Mouse (Mus musculus) layer of hippocampus, adult 9-10 months (tissue): ENCODE measurements around the gene Cln5.

Experiments used
- DNase-seq: peaks from one replicate; pipeline ENCODE4 v3.0.0; 2022; ENCODE audit warnings: low spot score

Cln5 gene

DNA sequence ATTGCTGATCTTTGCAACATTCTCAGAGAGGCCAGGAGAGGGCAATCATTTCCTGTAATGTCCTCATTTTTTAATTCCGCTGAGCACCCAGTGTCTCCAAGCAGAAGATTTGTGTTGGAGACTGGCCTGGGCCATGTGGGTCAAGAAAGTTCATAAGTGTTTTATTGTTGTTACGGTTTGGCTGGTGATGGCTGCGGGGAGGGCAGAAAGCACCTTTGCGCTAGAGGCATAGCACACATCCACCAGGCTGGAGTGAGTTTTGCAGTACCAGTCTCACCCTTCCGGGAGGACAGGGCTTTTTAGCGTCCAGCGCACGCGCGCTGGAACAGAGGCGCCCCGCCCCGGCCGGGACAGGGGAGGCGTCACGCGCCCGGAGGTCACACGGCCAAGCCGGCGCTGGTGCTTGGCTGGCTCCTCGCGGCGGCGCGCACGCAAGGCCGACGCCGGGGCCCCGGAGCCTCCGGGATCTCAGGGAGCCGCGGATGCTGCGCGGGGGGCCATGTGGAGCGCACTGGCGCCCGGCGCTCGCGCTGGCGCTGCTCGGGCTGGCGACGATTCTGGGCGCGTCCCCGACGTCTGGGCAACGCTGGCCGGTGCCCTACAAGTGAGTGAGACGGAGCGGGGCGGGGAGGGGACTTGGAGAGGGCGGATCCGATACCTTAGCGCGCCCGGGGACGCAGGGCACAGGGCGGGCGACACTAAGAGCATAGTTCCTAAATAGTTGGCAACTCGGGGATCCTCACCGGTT lies at the start of gene Cln5:
Gene Cln5, plus strand, starts transcription at position 353 of the 748 bp plus-strand sequence.
- DNase-seq: peak; percentile 66

DNA sequence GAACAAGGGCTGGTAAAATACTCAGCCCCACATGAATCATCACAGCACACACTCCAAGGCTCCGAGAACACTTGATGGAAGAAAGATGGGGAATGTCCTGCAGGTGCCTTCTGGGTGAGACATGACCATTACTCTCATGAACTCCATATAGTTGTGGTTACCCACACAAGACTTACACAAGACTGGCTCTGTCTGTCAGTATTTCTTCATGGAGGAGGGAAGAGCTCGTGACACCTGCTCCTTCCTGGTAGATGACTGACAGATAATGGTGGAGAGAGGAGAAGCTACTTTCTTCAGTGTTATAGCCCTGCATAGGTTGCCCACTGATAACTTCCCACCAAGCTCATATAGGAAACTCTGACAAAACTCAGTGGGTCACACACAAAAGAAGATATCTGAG lies 40.8 kb upstream of the Cln5 start:
- DNase-seq: no peak

DNA sequence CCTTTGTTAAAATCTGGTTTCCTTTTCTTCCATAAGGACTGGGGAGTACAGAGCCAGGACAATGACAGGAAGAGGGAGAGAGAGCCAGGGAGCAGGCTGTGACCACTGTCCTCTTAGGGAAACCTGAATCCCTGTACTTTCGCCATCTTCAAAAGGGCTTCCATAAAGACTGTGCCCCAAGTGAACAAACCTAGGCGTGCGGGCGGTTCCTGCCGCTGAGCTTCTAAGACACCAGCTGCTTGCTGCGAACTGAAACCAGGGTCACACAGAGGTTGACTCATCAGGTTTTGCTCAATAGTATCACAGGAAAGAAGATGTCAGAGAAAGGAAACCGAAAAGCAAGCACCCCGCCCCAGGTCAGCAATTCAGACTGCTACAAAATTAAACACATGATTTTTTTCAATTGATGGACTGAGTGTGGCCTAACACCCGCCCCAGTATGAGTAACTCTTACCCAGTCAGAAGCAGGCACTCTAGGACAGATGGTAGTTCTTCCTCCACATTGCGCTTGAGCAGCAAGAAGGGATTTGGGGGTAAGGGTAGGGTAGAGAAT lies 36.7 kb upstream of the Cln5 start:
- DNase-seq: no peak

DNA sequence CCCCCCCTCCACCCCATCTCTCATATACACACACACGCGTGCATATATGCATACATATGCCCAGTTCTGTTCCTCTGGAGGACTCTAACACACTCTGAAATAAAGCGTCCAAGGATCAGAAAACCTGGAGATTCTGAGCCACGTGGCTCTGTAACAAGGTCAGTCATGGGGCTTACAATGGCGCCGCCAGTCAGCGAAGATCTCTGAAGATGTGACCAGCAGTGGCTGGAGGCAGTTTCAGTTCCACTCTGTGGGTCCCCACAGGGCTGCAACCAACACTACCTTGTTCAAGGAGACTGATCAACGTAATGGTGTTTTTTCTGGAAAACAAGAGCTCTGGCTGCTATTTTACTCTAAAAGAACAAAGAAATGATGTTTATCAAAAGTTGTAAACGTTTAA lies 35.9 kb upstream of the Cln5 start:
- DNase-seq: no peak

DNA sequence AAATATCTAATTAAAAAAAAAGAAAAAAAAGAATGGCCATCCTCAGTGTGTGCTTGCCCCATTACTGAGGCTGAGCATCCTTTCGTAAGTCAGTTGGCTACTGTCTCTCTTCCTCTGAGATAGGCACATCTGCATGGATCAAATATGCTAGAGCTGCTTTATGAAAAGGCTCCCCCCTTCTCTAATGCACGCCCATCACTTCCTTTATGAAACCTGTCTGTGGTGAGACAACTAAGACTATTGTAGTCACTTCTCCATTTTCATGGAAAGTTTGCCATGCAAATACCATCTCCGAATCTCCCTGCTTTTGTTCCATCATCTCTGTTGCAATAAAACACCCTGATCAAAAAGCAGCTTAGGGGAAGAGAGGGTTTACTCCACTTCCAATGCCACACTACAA lies 33.0 kb upstream of the Cln5 start:
- no peak for DNase-seq

DNA sequence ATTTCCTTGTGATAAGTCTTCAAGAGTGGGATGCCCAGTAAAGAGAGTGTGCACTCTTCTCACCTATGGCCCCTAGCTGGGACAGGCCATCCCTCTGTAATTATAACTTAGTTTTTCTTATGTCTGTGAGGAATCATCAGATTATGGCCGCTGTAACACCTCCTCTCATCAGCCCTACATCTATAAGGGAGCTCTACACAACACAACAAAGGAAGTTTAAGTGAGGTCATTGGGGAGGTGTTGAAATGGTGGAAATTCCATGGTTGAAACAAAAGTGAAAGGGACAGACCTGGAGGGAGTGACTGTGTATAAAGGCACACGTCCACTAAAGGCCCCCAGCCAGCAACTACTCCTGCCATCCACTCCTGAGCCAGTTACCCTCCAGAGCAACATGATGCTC lies 23.3 kb upstream of the Cln5 start, which contains the start of gene Acod1:
Gene Acod1, plus strand, starts transcription at position 301 of the 400 bp plus-strand sequence.
- no peak for DNase-seq

DNA sequence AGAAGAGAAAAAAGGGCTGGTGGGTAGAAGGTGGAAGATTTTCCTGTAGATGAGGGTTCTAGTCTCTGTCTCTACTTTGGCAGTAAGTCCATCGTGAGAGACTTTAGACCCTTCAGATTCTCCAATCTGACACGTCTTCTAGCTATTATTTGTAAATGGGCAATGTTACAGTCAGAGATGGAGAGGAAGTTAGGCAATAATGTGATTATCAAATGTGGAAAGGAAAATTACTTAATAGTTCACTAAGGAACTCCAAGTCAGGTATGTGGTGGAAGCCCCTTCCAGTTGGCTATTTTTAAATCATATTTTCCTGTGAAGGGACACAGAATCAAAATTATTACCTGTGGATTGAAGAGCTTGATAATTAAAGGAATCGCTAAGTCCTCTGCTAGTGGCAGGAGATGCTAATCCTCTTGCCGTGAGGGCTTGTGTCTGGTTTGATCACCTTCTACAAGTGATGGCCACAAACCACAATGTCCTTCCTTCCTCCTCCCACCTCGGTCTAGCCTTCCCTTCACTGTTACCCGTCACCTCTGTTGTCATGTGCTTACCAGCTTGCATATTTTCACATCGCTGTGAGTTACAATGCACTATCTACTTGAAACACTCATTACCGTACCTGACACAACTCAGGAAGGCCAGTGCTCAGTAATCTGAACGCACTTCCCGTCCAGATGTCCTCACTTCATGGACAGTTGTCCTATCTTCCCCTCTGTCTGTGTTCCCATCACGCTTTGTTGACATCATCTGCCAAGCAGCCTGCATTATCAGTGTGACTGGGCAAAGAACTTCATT lies 21.5 kb upstream of the Cln5 start:
- no peak for DNase-seq

DNA sequence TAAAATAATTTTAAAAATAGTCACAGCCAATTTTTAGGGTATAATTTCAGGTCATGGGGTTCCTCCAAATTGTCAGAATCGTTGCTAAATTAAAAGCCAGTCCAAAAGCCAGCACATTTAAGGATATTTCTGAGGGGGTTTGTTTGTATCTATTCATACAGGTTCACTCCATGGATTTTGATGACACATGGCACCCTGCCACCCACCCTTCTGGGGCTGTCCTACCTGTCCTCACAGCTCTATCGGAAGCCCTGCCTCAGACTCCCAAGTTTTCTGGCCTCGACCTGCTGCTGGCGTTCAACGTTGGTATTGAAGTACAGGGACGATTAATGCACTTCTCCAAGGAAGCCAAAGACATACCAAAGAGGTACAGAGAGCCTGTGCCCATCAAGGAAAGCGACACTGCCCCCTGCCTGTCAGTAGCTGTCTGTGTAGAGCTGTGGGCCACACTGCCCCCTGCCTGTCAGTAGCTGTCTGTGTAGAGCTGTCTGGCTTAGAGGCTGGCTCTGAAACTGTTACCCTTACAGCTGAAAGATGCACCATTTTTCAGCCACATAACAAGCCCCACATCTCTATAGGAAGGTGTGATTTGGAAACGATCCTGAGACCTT lies 18.8 kb upstream of the Cln5 start:
- peak; percentile 55 for DNase-seq

DNA sequence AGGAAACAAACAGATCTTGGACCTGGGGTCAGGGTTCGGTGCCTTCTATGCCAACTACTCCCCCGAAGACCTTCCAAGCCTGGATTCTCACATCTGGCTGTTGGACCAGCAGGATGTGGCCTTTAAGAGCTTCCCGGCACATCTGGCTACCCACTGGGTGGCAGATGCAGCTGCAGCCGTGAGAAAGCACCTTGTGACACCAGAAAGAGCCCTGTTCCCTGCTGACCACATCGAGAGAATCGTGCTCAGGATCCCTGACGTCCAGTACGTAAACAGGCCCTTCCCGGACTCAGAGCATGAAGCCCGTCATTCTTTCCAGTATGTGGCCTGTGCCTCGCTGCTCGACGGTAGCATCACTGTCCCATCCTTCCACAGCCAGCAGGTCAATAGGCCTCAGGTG lies 15.3 kb upstream of the Cln5 start:
- no peak for DNase-seq

DNA sequence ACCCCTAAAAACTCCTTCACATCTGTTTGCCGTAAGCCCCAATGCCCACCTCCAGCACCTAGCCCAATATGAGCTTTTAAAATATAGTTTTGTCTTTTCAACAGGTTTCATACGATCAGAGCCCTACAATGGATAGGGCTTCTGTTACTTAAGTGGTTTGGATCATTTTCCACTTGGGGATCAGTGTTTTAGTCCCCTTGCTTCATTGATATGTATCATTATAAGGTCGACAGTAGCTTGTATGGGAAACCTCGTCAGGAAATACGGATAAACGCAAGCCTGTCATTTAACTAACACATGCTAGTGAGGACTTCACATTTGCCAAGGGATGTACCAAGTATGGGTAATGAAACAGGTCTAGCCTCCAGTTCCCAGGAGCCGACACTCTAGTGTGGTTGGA lies 13.4 kb upstream of the Cln5 start:
- no peak for DNase-seq

DNA sequence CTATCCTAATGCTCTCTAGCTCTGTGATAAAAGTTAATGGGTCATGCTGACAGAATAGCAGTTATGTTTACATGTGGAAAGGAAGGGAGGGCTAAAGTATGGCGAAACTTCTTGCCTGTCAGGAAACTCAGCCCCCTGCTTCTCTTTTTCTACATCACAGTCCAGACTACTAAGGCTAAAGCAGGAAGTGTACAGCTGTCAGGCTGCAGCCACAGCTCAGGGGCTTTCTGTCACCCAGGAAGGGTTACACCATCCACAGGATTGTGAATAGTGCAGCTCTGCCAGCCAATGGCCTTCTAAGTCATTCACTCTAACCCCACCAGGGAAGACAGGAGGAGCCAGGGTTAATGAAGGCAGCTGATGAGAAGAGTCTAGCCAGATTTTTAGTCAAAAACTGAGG lies 11.0 kb upstream of the Cln5 start:
- DNase-seq: no peak

DNA sequence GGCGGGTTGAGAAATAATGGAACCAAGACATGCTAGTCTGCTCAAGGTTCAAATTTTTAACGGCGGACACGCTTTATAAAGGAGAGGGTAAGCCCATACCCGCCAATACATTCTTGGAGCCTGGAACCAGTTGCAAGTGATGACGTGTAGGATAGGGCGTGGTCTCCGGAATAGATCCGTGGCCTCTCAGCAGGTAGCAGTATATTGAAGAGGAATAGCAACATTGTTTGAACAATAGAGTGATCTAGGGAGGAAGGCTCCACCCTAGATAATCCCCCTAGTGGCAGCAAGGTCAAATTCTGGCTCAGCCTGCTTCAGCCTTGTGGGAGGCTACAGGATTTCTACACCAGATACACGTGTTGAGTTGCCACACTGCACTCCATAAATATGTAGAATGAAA lies 10.5 kb upstream of the Cln5 start:
- DNase-seq: no peak

DNA sequence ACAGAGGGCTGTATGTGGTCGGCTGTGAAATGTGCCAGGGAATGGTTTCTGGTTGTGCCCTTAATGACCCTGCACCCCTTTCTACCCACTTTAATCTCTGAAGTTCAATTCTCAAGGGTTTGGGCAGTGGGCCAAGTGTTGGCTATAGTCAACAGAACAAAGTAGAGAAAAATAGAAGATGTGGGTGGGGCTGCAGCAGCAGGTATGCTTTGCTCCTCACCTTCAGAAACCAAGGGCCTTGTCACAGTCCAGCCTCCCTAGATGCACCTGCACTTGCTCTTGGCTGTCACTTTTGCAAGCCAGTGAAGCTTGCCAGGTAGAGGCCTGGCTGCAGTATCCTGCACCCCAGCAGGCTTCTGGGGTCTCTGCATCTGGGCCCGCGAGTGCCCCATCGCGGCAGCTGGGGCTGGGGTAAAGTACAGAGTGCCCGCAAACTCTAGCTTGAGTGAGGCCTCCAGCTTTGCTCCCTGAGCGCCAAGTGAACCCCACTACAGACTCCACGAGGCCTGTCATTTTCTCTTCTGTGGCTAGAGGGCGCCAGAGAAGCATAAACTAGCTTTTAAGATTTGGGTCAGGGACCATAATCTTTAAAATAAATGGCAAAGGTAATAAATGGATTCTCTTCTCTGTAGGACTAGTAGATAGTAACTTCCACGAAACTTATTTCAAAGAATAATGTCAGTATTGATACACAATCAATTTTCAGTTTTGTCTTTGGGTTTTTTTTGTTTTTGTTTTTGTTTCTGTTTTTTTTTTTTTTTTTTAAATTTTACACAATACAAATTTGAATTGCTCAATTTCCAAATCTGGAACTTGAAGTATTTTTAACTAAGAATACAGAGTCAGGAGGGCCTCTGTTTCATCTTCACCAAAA lies 4.5 kb upstream of the Cln5 start:
- peak; percentile 78 for DNase-seq

DNA sequence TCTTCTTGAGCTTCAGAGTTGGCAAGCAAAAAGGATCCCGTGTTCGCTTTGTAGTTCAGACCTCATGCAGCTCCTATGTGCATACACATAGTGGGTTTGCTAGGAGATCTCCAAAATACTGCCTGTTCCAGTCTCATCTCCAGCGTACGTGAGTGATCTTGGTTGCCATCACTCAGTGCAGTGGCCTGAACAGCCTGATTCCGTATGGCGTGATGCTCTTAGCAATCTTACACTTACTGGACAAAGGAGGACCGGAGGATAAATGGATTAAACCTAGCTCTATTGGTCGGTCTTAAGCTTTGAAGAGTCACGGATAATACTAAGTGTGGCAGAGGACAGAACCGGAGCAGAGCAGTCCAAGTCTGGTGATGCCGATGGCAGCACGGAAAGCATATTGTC lies 552 bp upstream of the Cln5 start:
- DNase-seq: no peak

DNA sequence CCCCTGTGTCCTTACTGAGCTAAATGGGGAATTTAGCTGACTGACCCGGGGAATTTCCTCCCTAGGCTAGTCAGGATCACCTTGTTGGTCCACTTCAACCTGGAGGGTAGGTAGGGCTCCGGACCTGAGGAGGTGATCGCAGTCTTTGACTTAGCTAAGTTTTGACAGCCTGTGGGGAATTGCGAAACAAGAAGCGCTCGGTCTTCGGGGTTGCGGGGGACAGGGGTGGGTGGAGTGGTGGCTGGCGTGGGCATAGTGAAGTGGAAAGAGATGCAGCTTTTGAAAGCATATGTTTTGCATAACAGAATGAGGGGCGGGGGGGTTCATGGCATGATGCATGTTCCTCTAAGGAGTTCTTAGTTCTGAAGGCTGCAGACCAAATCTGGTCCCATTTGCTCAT lies 774 bp downstream of the Cln5 start:
- DNase-seq: no peak

DNA sequence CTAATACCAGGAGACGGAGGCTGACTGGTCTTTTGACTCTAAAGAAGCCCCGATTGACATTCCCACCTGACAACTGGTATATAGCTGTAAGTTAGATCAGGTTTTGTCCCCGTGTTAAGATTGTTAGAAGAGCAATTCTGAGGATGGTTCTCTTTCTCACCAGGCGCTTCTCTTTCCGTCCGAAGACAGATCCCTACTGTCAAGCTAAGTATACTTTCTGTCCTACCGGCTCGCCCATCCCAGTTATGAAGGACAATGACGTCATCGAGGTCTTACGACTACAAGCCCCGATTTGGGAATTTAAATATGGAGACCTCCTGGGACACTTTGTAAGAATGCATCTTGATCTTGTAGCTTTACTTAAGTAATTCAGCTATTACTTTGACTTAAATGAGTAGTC lies 1.5 kb downstream of the Cln5 start:
- no peak for DNase-seq

DNA sequence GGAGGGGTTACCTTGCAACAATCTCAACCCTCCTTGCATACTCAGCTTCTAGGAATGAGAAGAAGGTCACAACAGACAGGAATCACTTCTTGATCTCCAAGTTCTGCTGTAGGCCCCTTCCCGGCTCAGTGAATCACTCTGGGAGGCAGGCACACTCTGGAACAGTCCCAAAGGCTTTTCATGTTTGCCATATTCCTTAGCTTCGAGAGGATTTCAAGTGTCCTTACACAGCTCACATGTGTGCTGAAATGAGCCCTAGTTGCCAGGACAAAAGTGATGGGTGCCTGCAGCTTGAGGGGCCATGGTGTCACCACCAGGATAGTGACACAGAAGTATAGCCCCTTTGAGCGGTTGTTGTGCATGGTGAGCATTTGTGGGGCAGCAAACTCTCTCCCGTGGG lies 2.7 kb downstream of the Cln5 start:
- DNase-seq: no peak

DNA sequence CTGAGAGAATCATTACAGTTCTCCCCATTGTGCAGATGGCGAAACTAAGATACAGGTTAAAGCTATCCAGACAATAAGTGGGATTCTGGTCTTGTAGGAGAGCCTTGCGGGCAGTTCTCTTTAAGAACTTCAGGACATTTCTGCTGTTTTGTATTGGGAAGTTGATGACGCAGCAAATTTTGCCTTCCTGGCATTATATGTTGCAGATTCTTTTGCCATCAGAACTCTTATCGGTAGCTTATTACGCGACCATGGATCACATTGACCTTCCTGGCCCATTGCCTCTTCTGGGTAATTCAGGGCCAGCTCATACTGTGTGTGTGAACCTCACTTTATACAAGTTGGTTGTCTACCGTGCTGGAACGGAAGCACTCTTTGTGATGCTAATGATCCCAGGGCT lies 3.8 kb downstream of the Cln5 start:
- no peak for DNase-seq

DNA sequence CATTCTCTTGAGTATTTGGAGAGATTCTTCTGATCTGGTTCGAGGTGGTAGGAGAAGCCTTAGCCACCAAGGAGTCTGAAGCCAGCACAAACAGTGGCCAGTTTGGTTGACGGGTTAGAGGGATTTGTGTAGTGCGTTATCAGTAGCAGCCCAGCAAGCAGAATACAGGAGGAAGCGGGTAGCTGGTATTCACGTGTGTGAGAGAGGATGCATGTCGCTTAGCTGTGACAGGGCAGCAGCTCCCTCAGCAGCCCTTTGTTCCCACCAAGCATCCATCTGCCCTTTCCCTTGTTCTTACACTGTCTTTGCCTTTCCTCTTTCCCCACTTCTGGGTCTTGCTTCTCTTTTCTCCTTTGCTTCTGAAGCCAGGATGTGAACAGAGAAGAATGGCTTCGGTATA lies 5.2 kb downstream of the Cln5 start:
- DNase-seq: no peak

DNA sequence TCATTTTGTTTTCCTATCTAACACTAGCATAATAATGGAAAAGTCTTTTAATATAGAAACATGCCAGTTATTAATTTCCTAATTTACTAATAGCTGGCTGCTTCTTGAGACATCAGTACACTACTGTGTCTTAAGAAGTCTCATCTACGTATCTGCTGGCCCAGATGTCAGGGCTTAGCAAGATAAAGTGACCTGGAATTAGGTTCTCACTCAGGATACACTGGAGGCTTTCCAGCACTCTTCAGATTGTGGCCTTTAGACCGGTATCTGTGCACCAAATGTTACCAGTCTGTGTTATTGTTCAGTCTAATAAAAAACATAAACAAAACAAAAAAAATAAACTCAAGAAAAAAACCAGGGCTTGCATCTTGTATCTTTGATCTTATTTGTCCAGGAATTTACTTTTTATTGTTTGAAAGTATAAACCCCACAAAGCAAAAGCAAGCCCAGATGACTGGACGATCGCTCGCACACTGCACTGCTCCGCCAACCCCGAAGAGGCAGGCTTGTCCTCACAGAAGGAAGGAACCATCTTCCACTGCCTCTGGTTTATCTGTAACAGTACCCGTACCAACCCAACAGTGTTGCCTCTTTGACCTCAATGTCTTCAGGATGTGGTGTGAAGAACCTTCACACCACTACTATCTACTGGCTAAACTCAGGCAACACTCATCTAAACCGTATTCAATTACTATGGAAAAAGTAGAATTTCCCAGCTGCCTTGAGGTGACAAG lies 7.4 kb downstream of the Cln5 start:
- DNase-seq: no peak
